Mouse (Mus musculus) kidney, postnatal 0 days (tissue): ENCODE measurements around the gene 9530068E07Rik. TPM values are rescaled to one million over a fixed set of nuclear protein-coding genes. Genes with fewer than 3 reads are reported as not detected.

ENCODE experiments used
- ATAC-seq: fragments of 200-750 bp; cut with Nextera tagmentation; replicated peaks from 2 replicates; pipeline ENCODE4 v1.8.0; 2017; ENCODE audit warnings: low read depth, moderate number of reproducible peaks, moderate TSS enrichment, moderate library complexity; ENCODE audit not compliant: low FRiP score
- DNase-seq: peaks from one replicate; pipeline ENCODE4 v3.0.0-alpha.2; 2016; ENCODE audit warnings: low spot score
- H3K27ac ChIP-seq: fragments of 300-500 bp; sonication (generic); 2 replicates; pipeline ENCODE4 v1.5.1; 2014; ENCODE audit warnings: mild to moderate bottlenecking
- H3K27me3 ChIP-seq: fragments of 300-500 bp; sonication (generic); 2 replicates; pipeline ENCODE4 v1.6.1; 2014; ENCODE audit warnings: low read length, mixed read lengths; ENCODE audit not compliant: insufficient read depth
- H3K36me3 ChIP-seq: fragments of 300-500 bp; sonication (generic); 2 replicates; pipeline ENCODE4 v1.6.1; 2014; ENCODE audit warnings: low read length, mixed read lengths; ENCODE audit not compliant: insufficient read depth
- H3K4me1 ChIP-seq: fragments of 300-500 bp; sonication (generic); replicated peaks from 2 replicates; pipeline ENCODE4 v1.6.1; 2014; ENCODE audit warnings: antibody characterized with exemption, low read length, mixed read lengths; ENCODE audit not compliant: insufficient read depth
- H3K4me2 ChIP-seq: fragments of 300-500 bp; sonication (generic); 2 replicates; pipeline ENCODE4 v1.6.1; 2014; ENCODE audit warnings: mild to moderate bottlenecking, low read length, moderate library complexity, mixed read lengths
- H3K4me3 ChIP-seq: fragments of 300-500 bp; sonication (generic); replicated peaks from 2 replicates; pipeline ENCODE4 v1.5.1; 2014; ENCODE audit warnings: low read depth, low read length
- H3K9ac ChIP-seq: fragments of 300-500 bp; sonication (generic); 2 replicates; pipeline ENCODE4 v1.6.1; 2014; ENCODE audit warnings: low read depth, low read length
- H3K9me3 ChIP-seq: fragments of 300-500 bp; sonication (generic); replicated peaks from 2 replicates; pipeline ENCODE4 v1.6.1; 2016; ENCODE audit warnings: low read length, inconsistent platforms, mixed read lengths
- CTCF ChIP-seq: IDR thresholded peaks from 2 replicates; pipeline ENCODE4 v1.5.1; 2016; ENCODE audit warnings: antibody characterized with exemption, low read depth, mild to moderate bottlenecking, moderate library complexity
- WGBS: fragments of 180-500 bp; shearing (Covaris S2); extraction: QIAGEN DNeasy Blood & Tissue Kit; methylation state at CpG from one replicate; pipeline ENCODE4 v1.1.7; 2014; 5-methylcytosine and 5-hydroxymethylcytosine counted together
- polyA plus RNA-seq: library from polyadenylated mRNA; unstranded; fragments of >200 nt; fragmentation: Nextera tagmentation; extraction: Ambion mirVana; gene quantifications from 2 replicates; pipeline ENCODE4 v1.2.1, GENCODE M21; 2015

Gene 9530068E07Rik
- polyA plus RNA-seq, 1 experiment from 2014 or later: 228 TPM

DNA sequence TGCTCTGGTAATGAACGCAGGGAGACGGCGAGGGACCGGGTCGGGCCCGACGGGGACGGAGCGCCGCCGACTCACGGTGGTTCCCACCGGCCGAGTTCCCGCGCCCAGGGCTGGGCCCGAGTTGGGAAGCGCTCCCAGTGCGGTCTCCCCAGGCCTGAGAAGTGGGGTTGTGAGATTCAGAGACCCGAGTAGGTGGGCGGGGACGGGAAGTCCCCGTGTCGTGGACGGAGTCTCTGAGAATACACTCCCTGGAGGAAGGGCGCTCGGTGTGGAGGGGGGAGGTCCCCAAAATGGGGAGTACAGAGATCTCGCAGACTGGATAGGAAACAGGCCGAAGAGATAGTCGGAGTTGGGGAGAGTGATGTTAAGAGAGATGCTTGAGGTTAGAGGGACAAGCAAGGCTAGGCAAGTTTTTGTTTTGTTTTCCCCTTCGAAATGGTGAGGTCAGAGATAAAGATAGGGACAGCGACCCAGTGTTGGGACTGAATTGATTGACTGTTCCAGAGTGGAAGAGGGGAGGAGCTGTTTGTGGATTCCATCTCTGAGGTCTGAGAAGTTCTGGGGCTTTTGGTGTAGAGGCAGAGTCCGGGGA, 465 bp downstream of the 9530068E07Rik start:
- peaks cover 16% of the 10 kb centered on the region; the same call in 1 of the 2 replicates for H3K4me1 ChIP-seq
- ATAC-seq (peak; percentile 67), DNase-seq (peak; percentile 68)
- TF ChIP-seq CTCF: no peak
- H3K4me3 ChIP-seq: peak overlapping the region; percentile 98
- peak overlapping the region; percentile 96 for H3K9ac ChIP-seq
- no peaks in the 10 kb centered on the region for H3K9me3 ChIP-seq
- 1% methylated on average over 33 of the region's 33 CpGs for WGBS
- H3K4me2 ChIP-seq: peak overlapping the region; percentile 72
- peak overlapping the region; percentile 96 for H3K27ac ChIP-seq
- H3K27me3 ChIP-seq: no peaks in the 10 kb centered on the region
- 0 out of 2 replicates have a peak, but pooled peaks cover 5% of the 10 kb centered on the region for H3K36me3 ChIP-seq

DNA sequence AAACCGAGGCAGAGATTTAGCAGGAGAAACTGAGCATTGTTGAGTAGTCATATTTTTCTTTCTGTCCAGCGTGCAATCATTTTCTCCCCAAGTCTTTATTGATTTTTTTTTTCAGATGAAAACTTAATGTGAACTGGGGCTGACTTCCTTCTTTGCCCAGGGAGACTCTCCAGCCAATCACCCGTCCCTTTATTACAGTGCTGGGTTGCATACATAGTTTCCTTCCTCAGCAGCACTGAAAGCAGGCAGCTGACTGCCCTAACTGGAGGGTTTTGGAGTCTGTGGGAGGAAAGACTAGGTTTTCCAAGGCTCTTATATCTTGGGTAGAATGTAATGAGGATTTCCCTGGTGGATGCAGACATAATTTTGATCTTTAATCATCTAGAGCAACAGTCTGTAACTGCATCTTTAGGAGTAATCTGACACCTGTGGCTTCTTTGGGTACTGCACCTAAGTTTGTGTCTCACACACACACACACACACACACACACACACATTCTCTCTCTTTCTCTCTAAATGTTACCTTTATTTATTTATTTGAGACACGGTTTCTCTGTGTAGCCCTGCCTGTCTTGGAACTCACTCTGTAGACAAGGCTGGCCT, 1.3 kb downstream of the 9530068E07Rik start:
- H3K9me3 ChIP-seq: no peaks in the 10 kb centered on the region
- peaks cover 21% of the 10 kb centered on the region; the same call in 1 of the 2 replicates for H3K4me1 ChIP-seq
- DNase-seq: peak; percentile 30
- H3K27me3 ChIP-seq: no peaks in the 10 kb centered on the region
- TF ChIP-seq CTCF: peak; percentile 43; the same call in 1 of the 2 replicates
- 0 out of 2 replicates have a peak, but pooled peaks cover 5% of the 10 kb centered on the region for H3K36me3 ChIP-seq
- no peak for ATAC-seq
- WGBS: 83% methylated on average over 4 of the region's 4 CpGs
- H3K4me2 ChIP-seq: peak overlapping the region; percentile 72
- H3K4me3 ChIP-seq: peak overlapping the region; percentile 98
- peak overlapping the region; percentile 96 for H3K27ac ChIP-seq
- peak overlapping the region; percentile 96 for H3K9ac ChIP-seq

DNA sequence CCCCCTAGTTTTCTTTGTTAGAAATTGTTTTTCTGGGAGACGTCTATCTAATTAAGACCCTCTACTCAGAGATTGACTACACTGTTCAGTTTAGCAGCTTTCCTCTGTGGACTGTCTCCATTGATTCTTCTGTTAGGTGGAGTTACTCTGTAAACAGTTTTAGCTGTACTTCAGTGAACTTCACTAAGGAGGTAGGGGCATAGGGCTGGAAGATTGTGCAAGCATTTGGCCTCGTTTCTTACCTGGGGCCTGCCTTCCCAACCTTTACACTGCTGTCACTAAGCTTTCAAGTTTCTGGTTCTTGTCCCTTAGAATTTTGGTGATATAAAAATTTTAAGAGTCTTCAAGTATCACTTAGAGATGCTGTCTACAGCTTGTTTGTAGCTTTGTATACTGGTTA, 5.2 kb downstream of the 9530068E07Rik start:
- Histone ChIP-seq H3K27ac (no peak overlapping the region), H3K36me3 (0 out of 2 replicates have a peak, but pooled peaks cover 9% of the 10 kb centered on the region), H3K9me3 (no peaks in the 10 kb centered on the region), H3K4me3 (no peak overlapping the region), H3K4me1 (peaks cover 17% of the 10 kb centered on the region; the same call in 1 of the 2 replicates), H3K27me3 (no peaks in the 10 kb centered on the region), H3K9ac (no peak overlapping the region), H3K4me2 (no peak overlapping the region)
- no peak for DNase-seq
- 57% methylated on average over 2 of the region's 2 CpGs for WGBS
- TF ChIP-seq CTCF: no peak
- ATAC-seq: no peak

DNA sequence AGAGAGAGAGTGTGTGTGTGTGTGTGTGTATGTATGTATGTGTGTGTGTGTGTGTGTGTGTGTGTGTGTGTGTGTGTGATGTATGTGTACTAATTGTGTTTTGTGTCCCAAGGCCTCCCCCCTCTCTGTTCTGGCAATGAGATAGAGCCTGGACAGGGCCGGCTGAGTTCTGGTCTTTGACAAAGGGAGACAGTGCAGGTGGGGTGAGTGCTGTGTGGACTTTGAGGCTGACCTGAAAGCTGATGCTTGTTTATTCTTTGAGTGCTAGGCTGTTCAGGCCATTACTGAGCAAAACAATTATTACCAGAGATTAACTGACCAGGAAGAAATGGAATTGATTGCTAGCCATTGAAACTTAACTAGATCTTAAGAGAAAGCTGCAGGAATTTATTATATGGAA, 6.3 kb downstream of the 9530068E07Rik start:
- no peak overlapping the region for H3K9ac ChIP-seq
- peaks cover 13% of the 10 kb centered on the region for H3K36me3 ChIP-seq
- ATAC-seq (peak; percentile 57; the same call in 1 of the 2 replicates), DNase-seq (peak; percentile 18)
- TF ChIP-seq CTCF: no peak
- 44% methylated on average over 1 of the region's 1 CpGs for WGBS
- H3K27ac ChIP-seq: 0 out of 2 replicates have a peak overlapping the region, but pooled peaks have one; percentile 19
- H3K4me1 ChIP-seq: peaks cover 17% of the 10 kb centered on the region; the same call in 1 of the 2 replicates
- no peak overlapping the region for H3K4me3 ChIP-seq
- no peaks in the 10 kb centered on the region for H3K9me3 ChIP-seq
- no peak overlapping the region for H3K4me2 ChIP-seq
- no peaks in the 10 kb centered on the region for H3K27me3 ChIP-seq

DNA sequence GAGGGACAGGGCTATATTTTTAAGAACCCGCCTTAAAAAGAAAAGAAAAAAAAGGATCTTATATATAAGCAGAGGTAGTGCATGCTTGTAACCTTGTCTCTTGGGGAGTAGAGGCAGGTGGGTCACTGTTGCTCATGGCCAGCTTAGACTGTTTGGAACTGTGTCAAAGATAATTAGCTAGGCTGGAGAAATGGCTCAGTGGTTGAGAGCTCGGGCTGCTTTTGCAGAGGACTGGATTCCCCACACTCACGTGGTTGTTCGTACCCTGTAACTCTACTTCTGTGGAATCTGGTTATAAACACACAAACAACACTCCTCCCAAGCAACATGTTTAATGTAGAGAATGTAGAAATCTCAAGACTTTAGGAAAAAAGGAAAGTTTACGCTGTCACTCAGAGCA, 8.0 kb downstream of the 9530068E07Rik start:
- H3K27me3 ChIP-seq: no peaks in the 10 kb centered on the region
- H3K4me3 ChIP-seq: no peak overlapping the region
- H3K27ac ChIP-seq: no peak overlapping the region
- DNase-seq: no peak
- TF ChIP-seq CTCF: no peak
- no peaks in the 10 kb centered on the region for H3K9me3 ChIP-seq
- ATAC-seq: no peak
- no peak overlapping the region for H3K4me2 ChIP-seq
- peaks cover 20% of the 10 kb centered on the region for H3K36me3 ChIP-seq
- H3K9ac ChIP-seq: no peak overlapping the region
- H3K4me1 ChIP-seq: peaks cover 17% of the 10 kb centered on the region; the same call in 1 of the 2 replicates
- WGBS: 79% methylated on average over 5 of the region's 5 CpGs

DNA sequence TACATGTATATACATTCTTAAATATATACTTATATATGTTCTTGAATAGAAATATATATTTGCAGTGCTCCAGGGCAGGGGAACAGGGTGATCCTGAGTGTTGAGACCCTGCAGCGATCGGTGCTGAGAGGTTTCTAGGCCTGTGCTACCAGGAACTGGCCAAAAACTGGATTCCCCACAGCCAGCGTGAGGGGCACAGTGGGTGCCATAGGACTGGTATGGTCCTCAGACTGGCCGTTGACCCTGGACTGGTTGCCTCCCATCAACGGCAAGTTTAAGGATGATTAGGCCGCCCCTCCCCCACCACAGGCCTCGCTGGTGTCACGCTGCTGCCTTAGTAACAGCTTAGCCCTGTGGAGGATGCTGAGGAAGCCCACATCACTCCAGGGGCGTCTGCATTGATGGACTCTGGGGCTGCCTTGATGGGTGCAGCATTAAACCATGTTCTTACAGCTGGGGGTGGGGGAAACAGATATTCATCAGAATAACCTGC, 9.0 kb downstream of the 9530068E07Rik start:
- Histone ChIP-seq H3K27me3 (no peaks in the 10 kb centered on the region), H3K4me3 (no peak overlapping the region), H3K27ac (no peak overlapping the region), H3K4me2 (no peak overlapping the region), H3K36me3 (peaks cover 20% of the 10 kb centered on the region), H3K9me3 (no peaks in the 10 kb centered on the region), H3K9ac (no peak overlapping the region), H3K4me1 (peaks cover 12% of the 10 kb centered on the region; the same call in 1 of the 2 replicates)
- TF ChIP-seq CTCF: no peak
- ATAC-seq (no peak), DNase-seq (no peak)
- WGBS: 69% methylated on average over 9 of the region's 9 CpGs
